Mouse (Mus musculus): ENCODE data around the gene Gm3250. TPM values are rescaled to one million over a fixed set of nuclear protein-coding genes. Genes with fewer than 3 reads are reported as not detected.
"Not testable (repeated sequence)": the region's sequence is repeated elsewhere in the genome, so short reads cannot be mapped to it uniquely, and the experiment has no call there.

Gm3250 gene
- polyA plus RNA-seq (2021): not detected

DNA sequence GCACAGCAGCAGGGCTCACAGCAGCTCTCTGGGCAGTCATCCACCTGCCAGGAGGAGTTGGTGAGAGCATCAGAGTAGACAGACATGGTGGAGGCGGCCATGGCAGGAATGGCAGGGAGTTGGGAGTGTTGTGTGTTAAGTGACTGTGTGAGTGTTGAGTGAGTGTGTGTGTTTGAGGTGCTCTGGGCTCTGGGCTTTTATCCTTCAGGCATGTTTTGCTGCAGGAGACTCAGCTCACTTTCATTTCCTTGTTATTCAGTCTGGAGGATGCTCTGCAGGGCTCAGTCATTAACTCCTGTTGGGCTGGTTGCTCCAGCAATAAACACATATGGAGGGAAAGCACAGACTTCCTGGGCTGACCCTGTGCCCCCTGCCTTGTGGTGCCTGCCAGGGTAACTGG is at the start of gene Gm3250:
Gene Gm3250, minus strand, starts transcription at position 101 of the 400 bp plus-strand sequence.
- POLR2A ChIA-PET: not testable (repeated sequence)

GRCm38 (mm10) chr10:77826951-77827350 is 44.6 kb upstream of the Gm3250 start, which contains the start of gene Krtap10-4:
Gene Krtap10-4 (minus strand): TSS chr10:77827095.
- in situ Hi-C loops (cut with MboI; ENCODE audit: low pct_unique_long_range_greater_than_20kb): no loop called here
- ATAC-seq: no peak

More for the DNA sequence above, at the start of gene Gm3250:
- CTCF ChIA-PET; DNase-seq (ENCODE audit: low read depth, low spot score); H3K27me3 ChIP-seq; ATAC-seq; in situ Hi-C loops (cut with MboI; ENCODE audit: low pct_unique_long_range_greater_than_20kb): not testable (repeated sequence)

DNA sequence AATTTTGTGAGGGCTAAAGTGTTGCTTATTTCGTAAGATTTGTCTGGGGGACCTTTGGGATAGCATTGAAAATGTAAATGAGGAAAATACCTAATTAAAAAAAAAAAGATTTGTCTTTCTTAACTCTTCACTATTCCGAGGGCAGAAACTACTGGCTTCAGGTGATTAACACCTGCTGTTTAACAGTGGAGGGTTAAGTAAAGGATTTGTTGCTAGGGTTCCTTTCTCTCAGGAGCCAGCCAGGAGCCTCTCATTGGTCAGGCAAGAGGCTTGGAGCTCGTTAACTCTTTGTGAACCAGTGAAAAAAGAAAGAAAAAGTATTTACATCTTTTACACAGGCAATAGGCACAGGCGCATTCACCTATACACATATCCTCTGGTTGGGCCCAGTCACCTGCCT is 36.9 kb upstream of the Gm3250 start:
- POLR2A ChIA-PET: no interaction called here
- no peak for TF ChIP-seq CTCF (IDR thresholded peaks at IDR 0.05)
- in situ Hi-C loops (cut with MboI; ENCODE audit: low pct_unique_long_range_greater_than_20kb): no loop called here

More at GRCm38 (mm10) chr10:77826951-77827350, 44.6 kb upstream of the Gm3250 start, which contains the start of gene Krtap10-4:
- DNase-seq (ENCODE audit: low read depth, low spot score): no peak
- CTCF ChIA-PET: no interaction called here
- POLR2A ChIA-PET: no interaction called here
- no peak for TF ChIP-seq CTCF (IDR thresholded peaks at IDR 0.05)
- H3K27me3 ChIP-seq: peaks cover 18% of the 10 kb centered on the region

GRCm38 (mm10) chr10:77818523-77818922 is 36.2 kb upstream of the Gm3250 start:
- CTCF ChIA-PET: no interaction called here
- POLR2A ChIA-PET: no interaction called here
- ATAC-seq (no peak), DNase-seq (ENCODE audit: low read depth, low spot score) (no peak)
- in situ Hi-C loops (cut with MboI; ENCODE audit: low pct_unique_long_range_greater_than_20kb): no loop called here
- TF ChIP-seq CTCF (IDR thresholded peaks at IDR 0.05): no peak
- H3K27me3 ChIP-seq: peaks cover 29% of the 10 kb centered on the region

More for the DNA sequence above, 36.9 kb upstream of the Gm3250 start:
- DNase-seq (ENCODE audit: low read depth, low spot score): no peak
- H3K27me3 ChIP-seq: peaks cover 28% of the 10 kb centered on the region
- CTCF ChIA-PET: no interaction called here
- ATAC-seq: no peak

- no peak for ATAC-seq
- CTCF ChIA-PET: interaction anchor here (0.6 to 1.2 kb wide), 2 partner anchors 18 to 78 kb away, joined by 3 read pairs; no protein-coding TSS in a partner anchor
- TF ChIP-seq CTCF (IDR thresholded peaks at IDR 0.05): peak; percentile 68
- H3K27me3 ChIP-seq: peaks cover 27% of the 10 kb centered on the region
- POLR2A ChIA-PET: no interaction called here
- no peak for DNase-seq (ENCODE audit: low read depth, low spot score)
- in situ Hi-C loops (cut with MboI; ENCODE audit: low pct_unique_long_range_greater_than_20kb): no loop called here
Measured at GRCm38 (mm10) chr10:77815514-77815913, 33.2 kb upstream of the Gm3250 start.

DNA sequence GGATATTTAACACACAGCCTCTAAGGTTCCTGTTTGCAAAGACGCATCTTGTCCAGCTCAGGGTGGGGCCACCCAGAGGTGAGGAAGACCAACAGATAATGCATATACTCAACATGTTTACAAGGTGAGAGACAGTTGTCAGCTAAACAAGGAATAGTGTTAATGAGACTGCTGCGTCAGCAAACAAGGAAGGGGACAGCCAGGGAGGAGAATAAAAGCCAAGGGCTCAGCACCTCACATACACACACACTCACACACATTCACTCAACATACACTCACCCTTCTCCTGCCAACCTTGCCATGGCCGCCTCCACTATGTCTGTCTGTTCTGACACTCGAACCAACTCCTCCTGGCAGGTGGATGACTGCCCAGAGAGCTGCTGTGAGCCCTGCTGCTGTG is 32.0 kb upstream of the Gm3250 start, which contains the start of gene Gm2696:
Gene Gm2696, plus strand, starts transcription at position 301 of the 400 bp plus-strand sequence.
- DNase-seq (ENCODE audit: low read depth, low spot score): no peak
- ChIA-PET POLR2A (no interaction called here), CTCF (interaction anchor here (0.9 kb wide), 1 partner anchor 187 kb away, joined by 3 read pairs; no protein-coding TSS in a partner anchor)
- in situ Hi-C loops (cut with MboI; ENCODE audit: low pct_unique_long_range_greater_than_20kb): no loop called here
- H3K27me3 ChIP-seq: peaks cover 17% of the 10 kb centered on the region
- no peak for TF ChIP-seq CTCF (IDR thresholded peaks at IDR 0.05)
- no peak for ATAC-seq

- CTCF ChIA-PET: no interaction called here
- no peak for ATAC-seq
Measured at GRCm38 (mm10) chr10:77811743-77812142, 29.4 kb upstream of the Gm3250 start, which contains the start of gene Gm9507. Gene Gm9507 (minus strand): TSS chr10:77811843.

DNA sequence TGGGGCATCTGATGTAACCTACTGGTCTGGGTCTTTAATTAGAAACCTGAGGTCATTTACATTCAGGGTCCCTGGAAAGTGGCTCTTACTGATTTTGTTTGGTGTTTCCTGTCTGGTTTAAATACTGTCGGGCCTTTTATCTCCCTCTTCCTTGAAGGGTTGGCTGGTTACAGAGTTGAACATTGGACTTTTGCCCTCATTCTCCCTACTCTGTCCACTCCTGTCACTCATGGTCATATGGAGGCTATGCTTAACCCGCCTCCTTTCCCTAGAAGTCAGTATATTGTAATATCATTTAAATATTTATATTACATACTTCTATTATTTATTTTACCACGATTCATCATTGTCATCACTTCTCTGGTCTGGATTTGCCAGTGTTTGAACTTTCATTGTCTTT is 21.8 kb upstream of the Gm3250 start:
- in situ Hi-C loops (cut with MboI; ENCODE audit: low pct_unique_long_range_greater_than_20kb): no loop called here
- H3K27me3 ChIP-seq: peaks cover 18% of the 10 kb centered on the region
- no peak for TF ChIP-seq CTCF (IDR thresholded peaks at IDR 0.05)
- POLR2A ChIA-PET: no interaction called here
- ATAC-seq (no peak), DNase-seq (ENCODE audit: low read depth, low spot score) (no peak)
- CTCF ChIA-PET: no interaction called here

More at GRCm38 (mm10) chr10:77811743-77812142, 29.4 kb upstream of the Gm3250 start, which contains the start of gene Gm9507:
- peaks cover 17% of the 10 kb centered on the region for H3K27me3 ChIP-seq
- no peak for TF ChIP-seq CTCF (IDR thresholded peaks at IDR 0.05)
- in situ Hi-C loops (cut with MboI; ENCODE audit: low pct_unique_long_range_greater_than_20kb): no loop called here
- DNase-seq (ENCODE audit: low read depth, low spot score): no peak
- POLR2A ChIA-PET: no interaction called here

- in situ Hi-C loops (cut with MboI; ENCODE audit: low pct_unique_long_range_greater_than_20kb): no loop called here
- CTCF ChIA-PET: no interaction called here
- no peak for DNase-seq (ENCODE audit: low read depth, low spot score)
- peaks cover 25% of the 10 kb centered on the region for H3K27me3 ChIP-seq
- ATAC-seq: no peak
- POLR2A ChIA-PET: no interaction called here
- TF ChIP-seq CTCF (IDR thresholded peaks at IDR 0.05): no peak
Measured at GRCm38 (mm10) chr10:77798921-77799508, 16.7 kb upstream of the Gm3250 start, which contains the start of gene Gm19668. Gene Gm19668 (minus strand): TSS chr10:77799133.

DNA sequence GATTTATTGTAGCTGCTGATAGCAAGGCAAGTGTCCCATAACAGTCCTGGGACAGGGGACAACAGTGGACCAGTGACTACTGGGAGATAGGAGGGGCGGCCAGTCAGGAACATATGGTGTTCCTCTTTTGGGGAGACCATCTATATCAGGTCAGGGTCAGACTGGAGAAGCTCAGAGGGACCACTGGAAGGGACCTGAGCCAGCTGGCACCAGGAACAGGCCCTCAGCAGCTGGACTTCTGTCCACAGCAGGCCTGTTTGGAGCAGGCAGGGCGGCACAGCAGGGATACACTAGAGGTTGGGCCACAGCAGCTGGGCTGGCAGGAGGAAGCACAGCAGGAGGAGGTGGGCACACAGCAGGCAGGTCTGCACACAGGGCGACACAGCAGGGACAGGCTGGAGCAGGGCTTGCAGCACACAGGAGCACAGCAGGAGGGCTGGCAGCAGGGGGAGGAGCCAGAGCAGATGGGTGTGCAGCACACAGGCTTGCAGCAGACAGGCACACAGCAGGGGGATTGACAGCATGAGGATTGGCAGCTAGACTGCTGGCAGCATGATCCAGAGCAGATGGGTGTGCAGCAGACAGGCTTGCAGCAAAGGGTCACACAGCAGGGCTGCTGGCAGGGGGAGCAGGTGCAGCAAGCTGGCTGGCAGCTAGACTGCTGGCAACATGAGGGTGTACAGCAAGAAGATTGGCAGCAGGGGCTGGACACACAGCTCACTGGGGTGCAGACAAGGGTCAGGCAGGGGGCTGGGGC is 16.0 kb upstream of the Gm3250 start:
- DNase-seq (ENCODE audit: low read depth, low spot score); POLR2A ChIA-PET; in situ Hi-C loops (cut with MboI; ENCODE audit: low pct_unique_long_range_greater_than_20kb); ATAC-seq; CTCF ChIA-PET: not testable (repeated sequence)
- peaks cover 25% of the 10 kb centered on the region for H3K27me3 ChIP-seq

GRCm38 (mm10) chr10:77797677-77798076 is 15.3 kb upstream of the Gm3250 start:
- ChIA-PET CTCF (no interaction called here), POLR2A (no interaction called here)
- H3K27me3 ChIP-seq: peaks cover 25% of the 10 kb centered on the region
- no peak for DNase-seq (ENCODE audit: low read depth, low spot score)
- in situ Hi-C loops (cut with MboI; ENCODE audit: low pct_unique_long_range_greater_than_20kb): no loop called here
- ATAC-seq: no peak
- no peak for TF ChIP-seq CTCF (IDR thresholded peaks at IDR 0.05)
